Mouse (Mus musculus) frontal cortex, postnatal 36 days (tissue): ENCODE data around the gene Aarsd1.
"Not testable (repeated sequence)": the region's sequence is repeated elsewhere in the genome, so short reads cannot be mapped to it uniquely, and the experiment has no call there.

Experiments
- DNase-seq, 2 experiments: peaks; one replicate each; pipeline ENCODE4 v3.0.0; 2022; ENCODE audit warnings: low spot score in 2 of 2

Aarsd1 gene

DNA sequence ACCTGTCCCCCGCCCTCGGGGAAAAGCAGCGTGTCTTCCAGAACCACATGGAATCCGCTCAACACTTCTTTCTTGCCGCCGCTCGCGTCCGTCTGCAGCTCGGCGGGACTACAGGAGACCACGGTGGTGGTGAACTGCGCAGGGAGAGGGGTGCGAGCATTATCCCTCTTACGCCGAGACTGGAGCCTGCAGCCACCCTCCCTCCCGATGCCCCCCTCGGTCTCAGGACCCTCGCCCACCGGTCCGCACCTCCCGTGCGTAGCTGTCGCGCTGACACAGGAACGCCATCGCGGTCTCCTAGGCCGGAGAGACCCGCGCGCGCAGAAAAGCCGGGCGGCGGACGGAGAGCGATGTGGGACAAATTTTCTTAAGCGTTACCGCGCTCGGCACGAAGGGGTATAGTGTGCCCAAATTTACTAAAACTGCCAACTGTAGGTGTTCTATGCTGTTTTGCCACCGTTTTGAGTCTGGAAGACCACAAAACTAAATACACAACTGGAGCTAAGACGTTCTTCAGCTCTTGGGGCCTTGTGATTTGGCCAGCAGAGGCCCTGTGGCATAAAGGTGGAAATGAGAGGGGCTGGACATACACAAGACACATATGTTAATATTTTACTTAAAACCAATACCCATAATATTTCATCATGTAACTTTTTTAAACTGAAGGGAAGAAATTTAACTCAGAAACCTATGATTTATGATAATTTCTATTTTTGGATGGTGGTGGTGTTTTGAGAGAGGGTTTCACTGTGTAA is at the start of gene Aarsd1:
Gene Aarsd1 (minus strand): TSS at position 515 of the 755 bp plus-strand sequence.
- peak; percentile 92 for DNase-seq

DNA sequence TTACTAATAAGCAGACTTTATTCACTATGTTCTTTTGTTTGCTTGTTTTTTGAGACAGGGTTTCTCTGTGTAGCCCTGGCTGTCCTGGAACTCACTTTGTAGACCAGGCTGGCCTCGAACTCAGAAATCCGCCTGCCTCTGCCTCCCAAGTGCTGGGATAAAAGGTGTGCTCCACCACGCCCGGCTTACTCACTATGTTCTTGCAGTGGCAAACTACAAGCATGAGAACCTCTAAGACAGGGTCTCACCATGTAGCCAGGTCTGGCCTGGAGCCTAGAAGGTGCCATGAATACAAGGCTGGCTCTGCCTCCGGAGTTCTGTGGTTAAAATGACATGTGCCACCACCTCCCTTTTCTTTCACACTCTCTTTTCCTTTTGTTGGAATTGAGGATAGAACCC is 49.1 kb upstream of the Aarsd1 start:
- DNase-seq = not testable (repeated sequence)

DNA sequence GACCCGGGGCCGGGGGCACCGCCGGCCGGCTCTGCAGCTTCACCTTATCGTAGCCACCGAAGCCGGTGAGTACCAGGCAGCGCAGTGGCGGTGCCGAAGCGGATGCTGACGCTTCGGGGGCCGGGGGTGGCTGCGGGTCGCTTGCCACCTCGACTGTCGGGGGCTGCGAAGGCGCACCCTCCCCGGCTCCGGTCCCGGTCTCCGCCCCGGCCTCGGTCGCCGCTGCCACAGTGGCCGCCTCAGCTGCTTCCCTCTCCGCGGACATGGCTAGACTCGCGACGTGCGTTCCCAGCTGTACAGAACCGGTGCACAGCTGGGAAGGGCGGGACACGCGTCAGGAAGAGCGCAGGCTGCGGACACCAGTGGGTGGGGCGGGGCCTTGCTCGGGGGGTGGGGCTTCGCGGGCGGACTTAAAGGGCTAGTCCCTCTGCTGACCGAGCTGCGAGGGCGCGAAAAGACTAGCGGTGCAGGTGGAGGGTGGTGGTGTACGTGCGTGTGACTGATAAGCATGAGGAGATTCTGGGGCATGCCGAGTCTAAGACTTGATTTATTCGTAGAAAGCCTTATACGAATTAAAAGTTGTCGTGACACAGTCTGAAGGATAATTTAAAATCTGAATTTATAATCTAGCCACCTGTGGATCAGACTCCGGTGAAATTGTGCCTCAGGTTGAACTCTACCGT is 48.6 kb upstream of the Aarsd1 start, which contains the start of gene Vat1:
Gene Vat1 (minus strand): TSS at position 362 of the 683 bp plus-strand sequence.
- DNase-seq = peak; percentile 56 to 61

DNA sequence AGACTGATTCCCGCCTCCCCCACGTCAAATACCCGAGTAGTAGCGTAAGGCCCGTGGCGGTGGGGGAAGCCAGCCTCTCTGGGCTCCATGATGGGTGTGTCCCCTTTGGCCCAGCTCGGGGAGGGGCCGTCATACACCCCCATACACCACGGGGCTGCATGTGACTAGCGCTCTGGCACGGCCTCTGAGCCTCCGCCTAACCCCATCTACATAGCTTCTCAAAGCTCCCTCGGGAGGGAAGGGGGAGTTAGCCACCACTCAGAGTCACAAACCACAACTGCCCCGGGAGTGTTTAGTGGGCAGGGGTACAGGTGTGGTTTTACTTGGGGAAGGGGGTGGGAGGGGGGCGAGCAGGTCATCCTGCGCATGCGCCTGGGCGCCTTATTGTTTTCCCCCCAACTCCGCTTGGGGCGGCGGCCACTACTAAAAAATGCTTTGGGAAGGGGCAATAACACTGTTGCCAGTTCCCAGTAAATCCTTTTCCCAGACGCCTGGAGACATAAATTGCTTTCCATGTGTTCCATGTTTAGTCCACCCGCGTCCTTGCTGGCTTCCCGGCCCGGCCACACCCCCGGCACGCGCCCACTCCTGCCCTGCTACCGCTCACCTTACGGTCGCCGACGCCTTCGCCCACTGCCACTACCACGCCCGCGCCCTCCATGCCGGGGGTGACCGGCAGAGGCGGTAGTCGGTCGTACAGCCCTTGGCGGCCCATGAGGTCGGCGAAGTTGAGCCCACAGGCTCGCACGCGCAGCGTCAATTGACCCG is 47.9 kb upstream of the Aarsd1 start:
- DNase-seq = peak in 1 of 2 experiments; percentile 19

DNA sequence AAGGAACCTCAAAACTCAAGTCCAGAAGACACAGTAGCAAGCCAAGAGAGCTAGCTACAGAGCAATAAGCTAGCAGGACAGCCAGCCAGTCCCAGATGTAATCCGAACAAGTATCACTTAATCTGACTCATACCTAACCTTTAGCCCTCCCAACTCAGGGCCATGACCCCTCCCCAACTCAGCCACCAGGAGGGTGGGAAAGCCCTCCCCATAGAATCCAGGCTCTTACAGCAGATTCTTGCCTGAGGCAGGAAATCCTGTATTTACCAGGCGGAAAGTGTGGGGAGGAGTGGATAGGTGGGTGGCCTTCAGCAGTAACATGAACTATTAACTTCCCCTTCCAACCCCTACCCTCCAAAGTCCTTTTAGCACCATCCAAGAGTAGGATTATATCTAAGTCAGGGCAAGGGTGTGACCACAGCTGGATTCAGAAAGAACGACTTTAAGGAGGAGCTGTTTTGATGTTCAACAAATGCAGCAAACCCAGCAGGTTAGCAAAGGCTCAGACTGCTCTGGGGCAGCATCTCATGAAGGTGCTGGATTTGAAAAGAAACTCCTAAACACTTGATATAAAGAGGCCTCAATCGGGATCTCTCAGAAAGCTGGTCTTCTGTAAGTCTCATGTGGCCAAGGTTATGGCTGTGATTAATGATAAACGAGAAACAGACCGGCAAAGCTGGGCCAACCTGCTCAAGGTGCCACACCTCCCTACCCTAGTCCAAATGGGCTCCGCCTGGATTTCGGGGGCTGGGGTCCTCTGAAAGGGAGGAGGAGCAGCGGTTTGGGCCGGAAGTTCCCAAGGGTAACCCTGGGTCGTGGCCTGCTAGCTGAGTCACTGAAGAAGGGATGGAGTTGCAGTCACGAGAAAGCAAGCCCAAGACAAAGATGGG is 47.0 kb upstream of the Aarsd1 start, which contains the start of gene Rnd2:
Gene Rnd2 (plus strand): TSS at position 789 of the 890 bp plus-strand sequence.
- no peak for DNase-seq

DNA sequence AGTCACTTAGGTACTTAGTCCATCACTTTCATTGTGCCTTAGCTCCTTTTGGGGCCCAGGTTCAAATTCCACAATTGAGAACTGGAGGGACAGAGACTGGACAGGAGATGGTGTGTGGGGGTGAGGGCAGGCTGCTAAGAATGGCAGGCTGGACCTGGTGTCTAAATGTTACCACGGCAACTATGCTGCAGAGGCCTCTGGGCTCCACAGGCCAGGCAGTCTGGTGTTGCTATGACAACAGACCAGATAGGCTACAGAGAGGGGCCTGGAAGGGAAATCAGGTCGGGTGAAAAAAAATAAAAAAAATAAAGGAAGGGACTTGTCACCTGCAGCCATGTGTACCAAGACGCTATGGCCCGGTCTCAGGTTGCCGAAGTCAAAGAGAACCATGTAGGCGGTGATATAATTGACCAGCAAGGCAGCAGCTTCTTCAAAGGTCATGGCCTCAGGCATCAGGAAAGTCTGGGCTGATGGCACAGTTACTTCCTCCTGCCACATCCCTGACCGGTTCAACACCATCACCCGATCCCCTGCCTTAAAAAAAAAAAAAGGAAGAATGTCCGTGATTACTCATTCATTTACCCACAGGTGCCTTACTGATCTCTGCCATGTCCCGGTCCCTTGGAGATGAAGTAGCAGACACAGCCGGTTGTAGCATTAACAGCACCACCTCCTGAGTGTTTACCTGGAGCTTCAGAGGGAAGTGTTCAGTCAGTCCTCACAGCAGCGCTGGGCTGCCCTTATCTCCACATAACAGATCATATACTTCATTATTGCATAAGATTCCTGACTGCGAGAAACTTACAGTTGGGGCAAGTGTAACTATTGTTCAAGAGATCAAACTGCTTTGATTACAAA is 45.4 kb upstream of the Aarsd1 start:
- no peak for DNase-seq

DNA sequence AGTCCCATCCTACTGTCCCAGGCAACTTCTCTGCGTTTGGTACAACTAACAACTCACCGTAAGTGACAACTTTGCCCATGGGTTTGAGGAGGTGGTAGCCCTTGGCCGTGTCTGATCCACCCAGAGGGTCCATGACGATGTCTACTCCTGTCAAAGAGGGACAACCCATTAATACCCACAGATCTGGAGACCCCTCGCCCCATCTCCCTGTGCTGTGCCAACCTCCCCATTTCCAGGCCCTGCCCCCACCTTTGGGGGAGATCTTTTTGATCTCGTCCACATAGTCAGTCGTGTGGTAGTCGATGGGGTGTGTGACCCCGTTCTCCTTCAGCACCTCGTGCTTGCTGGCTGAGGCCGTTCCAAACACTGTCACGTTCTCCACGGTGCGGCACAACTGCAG is 44.7 kb upstream of the Aarsd1 start:
- DNase-seq = no peak

DNA sequence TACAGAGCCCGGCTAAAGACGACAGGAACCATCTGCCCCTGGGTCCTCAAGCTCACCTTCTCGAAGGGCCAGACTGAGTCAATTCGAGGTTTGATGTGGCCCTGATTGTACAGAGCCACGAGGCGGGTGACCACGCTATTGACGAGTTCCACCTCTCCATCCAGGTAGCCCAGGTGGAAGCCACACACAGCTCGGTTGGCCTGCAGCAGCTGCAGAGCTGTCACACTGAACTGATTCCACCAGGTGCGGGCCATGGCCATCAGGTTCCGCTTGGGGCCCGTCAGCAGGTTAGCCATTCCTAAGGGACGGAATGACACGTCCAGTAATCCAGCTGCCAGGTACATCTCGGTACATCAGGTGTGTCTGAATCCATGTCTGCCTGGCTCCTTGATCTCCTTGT is 42.9 kb upstream of the Aarsd1 start:
- no peak for DNase-seq

DNA sequence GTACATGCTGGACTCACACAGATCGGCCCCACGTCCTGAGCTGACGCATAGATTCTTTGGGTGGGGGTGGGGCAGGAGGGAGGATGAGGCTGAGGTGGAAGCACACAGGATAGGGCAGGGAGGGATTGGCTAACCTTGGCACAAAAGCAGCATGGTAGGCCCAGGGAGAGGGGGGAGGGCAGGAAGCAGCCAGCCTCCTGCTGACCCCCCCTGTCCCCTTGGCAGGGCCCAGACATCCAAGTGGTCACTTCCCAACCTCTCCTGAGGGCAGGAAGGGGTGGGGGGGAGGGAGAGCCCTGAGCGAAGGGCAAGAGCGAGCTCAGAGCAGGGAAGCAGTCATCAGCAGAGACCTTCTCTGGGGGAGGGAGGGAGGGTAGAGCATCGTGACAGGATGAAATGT is 42.3 kb upstream of the Aarsd1 start:
- DNase-seq = no peak

DNA sequence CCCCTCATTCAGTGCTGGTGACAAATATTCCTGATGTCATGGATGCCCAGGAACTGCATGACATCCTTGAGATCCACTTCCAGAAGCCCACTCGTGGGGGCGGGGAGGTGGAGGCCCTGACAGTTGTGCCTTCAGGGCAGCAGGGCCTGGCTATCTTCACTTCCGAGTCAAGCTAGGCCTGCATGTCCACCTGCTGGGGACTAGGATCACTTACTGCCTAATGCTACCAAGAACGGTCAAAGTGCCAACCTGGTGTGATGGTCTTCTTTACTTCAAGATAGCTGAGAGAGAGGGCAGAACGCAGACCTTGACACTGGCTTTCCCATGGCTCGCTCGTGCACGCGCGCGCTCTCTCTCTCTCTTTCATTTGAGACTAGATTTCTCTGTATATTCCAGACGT is 40.8 kb upstream of the Aarsd1 start:
- DNase-seq = no peak

DNA sequence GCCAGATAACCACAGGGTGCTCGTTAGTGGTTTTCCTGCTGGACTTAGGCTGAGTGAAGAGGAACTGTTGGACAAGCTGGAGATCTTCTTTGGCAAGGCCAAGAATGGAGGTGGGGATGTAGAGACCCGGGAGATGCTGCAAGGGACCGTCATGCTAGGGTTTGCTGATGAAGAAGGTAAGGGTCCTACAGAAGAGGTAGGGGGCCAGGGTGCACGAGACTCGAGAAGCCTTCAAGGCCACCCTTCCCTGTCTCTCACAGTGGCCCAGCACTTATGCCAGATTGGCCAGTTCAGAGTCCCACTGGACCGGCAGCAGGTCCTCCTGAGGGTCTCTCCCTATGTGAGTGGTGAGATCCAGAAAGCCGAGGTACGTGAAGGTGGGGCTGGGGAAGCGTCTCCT is 40.2 kb upstream of the Aarsd1 start:
- DNase-seq = no peak

DNA sequence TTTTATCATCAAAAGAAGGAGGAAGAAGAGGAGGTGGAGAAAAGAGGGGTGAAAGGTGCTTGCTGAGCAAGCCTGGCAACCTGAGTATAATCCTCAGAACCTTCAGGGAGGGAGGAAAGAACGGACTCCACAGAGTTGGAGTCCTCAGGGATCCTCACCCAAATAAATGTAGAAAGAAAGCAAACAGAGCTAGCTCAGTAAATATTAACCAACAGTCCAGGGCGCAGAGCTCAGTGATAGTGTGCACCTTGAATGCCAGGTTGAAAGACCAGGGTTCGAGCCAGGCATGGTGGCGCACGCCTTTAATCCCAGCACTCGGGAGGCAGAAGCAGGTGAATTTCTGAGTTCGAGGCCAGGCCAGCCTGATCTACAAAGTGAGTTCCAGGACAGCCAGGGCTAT is 38.2 kb upstream of the Aarsd1 start:
- DNase-seq = no peak

DNA sequence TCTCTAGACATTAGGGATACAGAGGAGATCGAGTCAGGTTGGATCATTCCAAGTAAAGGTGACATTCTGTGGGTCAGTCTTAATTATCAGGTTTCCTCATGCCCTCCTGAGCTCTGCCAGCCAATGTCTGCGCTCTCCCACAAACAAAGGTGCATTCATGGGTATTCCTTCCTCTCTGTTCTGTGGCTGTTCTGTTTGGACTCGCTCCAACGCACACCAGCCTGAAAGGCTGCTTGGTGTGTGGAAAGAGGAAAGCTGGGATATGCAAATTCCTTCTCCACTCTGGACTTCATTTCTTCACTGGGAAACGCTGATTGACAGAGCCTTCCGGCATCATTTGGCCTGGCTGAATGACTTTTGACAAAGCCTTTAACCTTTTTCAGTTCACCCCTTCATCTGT is 37.3 kb upstream of the Aarsd1 start:
- DNase-seq = no peak

DNA sequence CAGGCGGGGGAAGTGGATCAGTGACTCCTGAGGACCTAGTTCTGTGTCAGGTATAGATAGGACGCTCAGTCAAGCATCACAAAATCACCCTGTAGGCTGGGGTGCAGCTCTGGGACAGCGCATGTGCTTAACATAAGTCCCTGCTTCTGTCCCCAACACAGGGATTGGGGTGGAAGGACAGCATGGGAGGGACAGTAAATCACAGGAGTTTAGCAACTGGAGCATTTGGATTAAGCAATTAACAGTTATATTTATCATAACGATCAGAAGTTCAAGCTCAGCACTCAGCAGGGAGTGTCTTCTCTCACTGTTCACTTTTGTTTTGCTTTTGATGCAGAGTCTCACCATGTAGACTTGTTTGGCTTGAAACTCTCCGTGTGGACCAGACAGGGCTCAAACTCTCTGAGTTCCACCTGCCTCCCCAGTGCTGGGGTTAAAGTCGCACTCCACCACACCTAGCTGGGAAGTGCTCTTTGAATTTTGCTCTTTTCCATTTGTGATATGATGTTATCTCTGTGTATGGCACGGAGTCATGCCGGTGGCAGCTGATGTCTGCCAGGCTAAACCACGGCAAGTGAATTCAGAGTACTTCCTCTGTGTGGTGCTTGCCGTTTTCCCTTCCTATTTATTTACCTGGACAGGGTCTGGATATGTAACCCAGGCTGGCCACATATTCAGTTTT is 34.8 kb upstream of the Aarsd1 start:
- no peak for DNase-seq

DNA sequence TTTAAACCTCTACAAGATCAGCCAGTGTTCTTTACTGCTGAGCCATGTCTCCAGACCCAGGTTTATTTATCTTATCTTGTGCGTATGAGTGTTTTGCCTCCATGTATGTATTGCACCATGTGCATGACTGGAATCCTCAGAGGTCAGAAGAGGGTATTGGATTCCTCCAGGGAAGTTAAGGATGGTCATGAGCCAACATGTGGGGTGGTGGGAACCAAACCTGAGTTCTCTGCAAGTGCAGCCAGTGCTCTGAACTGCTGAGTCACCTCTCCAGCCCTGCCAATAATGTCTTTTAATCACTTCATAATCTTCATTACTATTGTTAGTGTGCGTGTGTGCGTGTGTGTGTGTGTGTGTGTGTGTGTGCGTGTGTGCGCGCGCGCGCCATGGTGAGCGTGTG is 34.1 kb upstream of the Aarsd1 start:
- no peak for DNase-seq

DNA sequence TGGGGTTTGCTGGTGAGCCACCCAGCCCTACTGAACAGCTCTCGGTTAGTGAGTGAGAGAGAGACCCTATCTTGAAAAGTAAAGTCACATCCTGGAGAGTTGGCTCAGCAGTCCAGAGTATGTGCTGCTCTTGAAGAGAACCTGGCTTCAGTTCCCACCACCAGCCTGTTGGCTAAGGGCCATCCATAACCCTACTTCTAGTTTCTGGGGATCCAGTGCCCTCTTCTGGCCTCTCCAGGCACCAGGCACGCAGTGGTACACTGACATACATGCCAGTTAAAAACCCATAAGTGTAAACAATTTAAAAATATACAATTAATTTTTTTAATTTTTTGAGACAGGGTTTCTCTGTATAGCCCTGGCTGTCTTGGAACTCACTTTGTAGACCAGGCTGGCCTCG is 33.0 kb upstream of the Aarsd1 start:
- DNase-seq = no peak

DNA sequence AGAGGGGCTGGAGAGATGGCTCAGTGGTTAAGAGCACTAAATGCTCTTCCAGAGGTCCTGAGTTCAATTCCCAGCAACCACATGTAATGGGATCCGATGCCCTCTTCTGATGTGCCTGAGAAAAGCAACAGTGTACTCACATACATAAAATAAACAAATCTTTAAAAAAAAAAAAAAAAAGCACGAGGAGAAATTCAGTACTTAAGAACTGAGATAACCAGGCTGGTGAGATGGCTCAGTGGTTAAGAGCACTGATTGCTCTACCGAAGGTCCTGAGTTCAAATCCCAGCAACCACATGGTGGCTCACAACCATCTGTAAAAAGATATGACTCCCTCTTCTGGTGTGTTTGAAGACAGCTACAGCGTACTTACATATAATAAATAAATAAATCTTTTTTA is 32.2 kb upstream of the Aarsd1 start:
- not testable (repeated sequence) for DNase-seq

DNA sequence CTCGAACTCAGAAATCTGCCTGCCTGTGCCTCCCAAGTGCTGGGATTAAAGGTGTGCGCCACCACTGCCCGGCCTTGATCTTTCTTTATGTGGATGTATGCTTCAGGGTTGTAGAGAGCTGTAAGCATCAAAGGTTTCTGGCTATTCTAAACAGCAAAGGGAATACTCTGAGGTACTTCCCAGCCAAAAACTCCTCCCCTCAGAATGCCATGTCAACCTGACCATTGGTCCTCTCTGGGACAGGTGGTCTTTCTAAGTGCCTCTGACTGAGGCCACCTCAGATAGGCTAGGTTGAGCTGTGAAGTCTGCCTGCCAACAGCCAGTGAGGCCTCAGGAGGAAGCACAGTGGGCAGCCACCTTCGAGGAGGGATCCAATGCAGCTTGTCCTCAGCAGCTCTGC is 31.5 kb upstream of the Aarsd1 start:
- no peak for DNase-seq

DNA sequence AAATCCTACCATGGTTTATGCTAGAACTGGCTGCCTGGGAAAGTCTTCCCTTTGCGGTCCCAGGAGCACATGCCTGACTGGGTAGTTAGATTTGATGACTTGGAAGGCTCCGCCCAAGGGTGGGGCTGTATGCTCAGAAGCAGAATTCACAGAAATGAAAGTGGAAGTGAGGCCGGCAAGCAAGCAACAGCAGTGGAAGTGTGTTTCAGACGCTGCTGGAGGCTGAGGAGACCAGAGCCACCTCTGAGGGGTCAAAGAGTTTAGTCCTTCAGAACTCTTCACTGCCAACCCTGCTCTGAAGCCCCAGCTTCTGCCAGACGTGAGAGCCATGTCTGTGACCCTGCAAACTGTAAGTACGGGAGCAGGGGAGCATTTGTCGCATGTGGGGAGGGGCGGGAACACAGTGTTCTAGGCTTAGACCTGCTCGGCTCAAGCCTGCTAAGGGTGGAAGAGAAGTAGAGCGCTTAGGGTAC is 30.9 kb upstream of the Aarsd1 start, which contains the start of gene Ifi35:
Gene Ifi35 (plus strand): TSS at position 134 of the 473 bp plus-strand sequence.
- DNase-seq = no peak

DNA sequence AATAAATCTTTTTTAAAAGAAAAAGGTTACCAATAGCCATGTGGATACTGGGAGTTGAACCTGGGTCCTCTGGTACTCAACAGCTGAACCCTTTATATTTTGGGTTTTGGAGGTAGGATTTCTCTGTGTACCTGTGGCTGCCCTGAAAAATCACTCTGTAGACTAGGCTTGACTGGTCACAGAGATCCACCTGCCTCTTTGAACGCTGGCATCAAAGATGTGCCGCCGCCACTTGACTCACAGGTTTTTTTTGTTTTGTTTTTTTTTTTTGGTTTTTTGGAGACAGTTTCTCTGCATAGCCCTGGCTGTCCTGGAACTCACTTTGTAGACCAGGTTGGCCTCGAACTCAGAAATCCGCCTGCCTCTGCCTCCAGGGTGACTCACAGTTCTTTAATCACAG is 30.4 kb upstream of the Aarsd1 start:
- DNase-seq = no peak
